Mouse (Mus musculus) liver, embryonic 14.5 days (tissue): Measurements from ENCODE around the gene Apbb1. TPM values are rescaled to one million over a fixed set of nuclear protein-coding genes. Genes with fewer than 3 reads are reported as not detected.

ENCODE experiments used
- ATAC-seq: fragments of 200-750 bp; cut with Nextera tagmentation; 2 replicates; pipeline ENCODE4 v1.8.0; 2017; ENCODE audit warnings: moderate number of reproducible peaks, mild to moderate bottlenecking, moderate library complexity; ENCODE audit not compliant: insufficient read depth
- DNase-seq, 3 experiments: peaks; one replicate each; pipeline ENCODE4 v3.0.0-alpha.2; 2012 to 2013; ENCODE audit warnings: low read depth in 3 of 3, low spot score in 3 of 3
- H3K27ac ChIP-seq: fragments of 300-500 bp; sonication (generic); 2 replicates; pipeline ENCODE4 v1.5.1; 2014; ENCODE audit warnings: moderate library complexity, mild to moderate bottlenecking, control low read depth, inconsistent platforms
- H3K27me3 ChIP-seq: fragments of 300-500 bp; sonication (generic); 2 replicates; pipeline ENCODE4 v1.6.1; 2014; ENCODE audit warnings: mild to moderate bottlenecking, low read length, moderate library complexity; ENCODE audit not compliant: control insufficient read depth, insufficient read depth
- H3K36me3 ChIP-seq: fragments of 300-500 bp; sonication (generic); replicated peaks from 2 replicates; pipeline ENCODE4 v1.6.1; 2014; ENCODE audit warnings: low read depth; ENCODE audit not compliant: control insufficient read depth, insufficient read depth
- H3K4me1 ChIP-seq, 2 experiments: fragments of 200-500 bp in 1 of 2; fragments of 300-500 bp in 1 of 2; sonication (generic) in 1 of 2; replicated peaks; 2 replicates each; pipeline ENCODE4 v1.6.1; 2012 to 2014; ENCODE audit warnings: antibody characterized with exemption in 1 of 2, inconsistent platforms in 1 of 2, low read length in 1 of 2; ENCODE audit not compliant: control insufficient read depth in 2 of 2, insufficient read depth in 2 of 2
- H3K4me2 ChIP-seq: fragments of 300-500 bp; sonication (generic); 2 replicates; pipeline ENCODE4 v1.6.1; 2014; ENCODE audit warnings: low read depth, mild to moderate bottlenecking, control low read depth, moderate library complexity
- H3K4me3 ChIP-seq, 2 experiments: fragments of 200-500 bp in 1 of 2; fragments of 300-500 bp in 1 of 2; sonication (generic) in 1 of 2; 2 replicates each; pipeline ENCODE4 v1.5.1; 2012 to 2014; ENCODE audit warnings: low read depth in 2 of 2, low read length in 2 of 2, mild to moderate bottlenecking in 2 of 2, control low read depth in 1 of 2, inconsistent platforms in 1 of 2, moderate library complexity in 1 of 2; ENCODE audit not compliant: insufficient read depth in 1 of 2
- H3K9ac ChIP-seq: fragments of 300-500 bp; sonication (generic); replicated peaks from 2 replicates; pipeline ENCODE4 v1.6.1; 2014; ENCODE audit warnings: mild to moderate bottlenecking, control low read depth, moderate library complexity
- H3K9me3 ChIP-seq: fragments of 300-500 bp; sonication (generic); 2 replicates; pipeline ENCODE4 v1.6.1; 2016; ENCODE audit warnings: low read length, mixed read lengths; ENCODE audit not compliant: control insufficient read depth
- CTCF ChIP-seq: IDR thresholded peaks from 2 replicates; pipeline ENCODE4 v1.5.1; 2016; ENCODE audit warnings: antibody characterized with exemption, low read depth, control low read depth
- EP300 ChIP-seq: IDR thresholded peaks from 2 replicates; pipeline ENCODE4 v1.6.1; 2016; ENCODE audit warnings: antibody characterized with exemption, low read depth
- WGBS: fragments of 180-500 bp; shearing (Covaris S2); extraction: QIAGEN DNeasy Blood & Tissue Kit; methylation state at CpG from one replicate; pipeline ENCODE4 v1.1.7; 2014; ENCODE audit not compliant: insufficient replicate concordance; 5-methylcytosine and 5-hydroxymethylcytosine counted together
- polyA plus RNA-seq, 2 experiments: library from polyadenylated mRNA; depleted of rRNA in 1 of 2; stranded (reverse) in 1 of 2; unstranded in 1 of 2; fragments of >200 nt; fragmentation: Nextera tagmentation in 1 of 2; extraction: Ambion mirVana in 1 of 2; gene quantifications; 2 replicates each; pipeline versions ENCODE4 v1.2.1 to v1.2.3; 2012 to 2014

Apbb1 gene
- polyA plus RNA-seq, 2 experiments: 1.6 to 2.1 TPM

DNA sequence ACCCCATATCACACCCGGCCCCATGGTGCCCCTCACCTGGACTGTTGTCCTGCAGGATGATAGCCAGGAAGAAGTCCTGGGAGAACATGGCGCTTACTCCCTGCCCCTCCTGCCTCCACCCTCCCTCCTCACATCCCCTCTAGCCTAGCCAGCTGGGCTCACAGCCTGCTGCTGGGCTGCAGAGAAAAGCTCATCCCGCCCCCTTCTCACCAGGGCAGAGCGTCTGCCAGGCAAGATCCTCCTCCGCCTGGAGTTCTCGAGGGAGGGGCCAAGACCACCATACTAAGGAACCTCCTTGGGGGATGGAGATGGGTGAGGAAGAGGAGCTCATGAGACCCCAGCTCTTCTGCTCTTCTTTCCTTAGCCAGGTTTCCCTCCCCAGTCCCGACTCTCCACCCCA lies 12.9 kb downstream of the Apbb1 start:
- H3K4me1 ChIP-seq: no peaks in the 10 kb centered on the region
- no peaks in the 10 kb centered on the region for H3K36me3 ChIP-seq
- no peaks in the 10 kb centered on the region for H3K27me3 ChIP-seq
- DNase-seq (no peak), ATAC-seq (no peak)
- no peak overlapping the region for H3K27ac ChIP-seq
- no peaks in the 10 kb centered on the region for H3K9me3 ChIP-seq
- H3K9ac ChIP-seq: no peak overlapping the region
- 35% methylated on average over 7 of the region's 7 CpGs for WGBS
- TF ChIP-seq CTCF (no peak), EP300 (no peak)
- H3K4me2 ChIP-seq: no peak overlapping the region
- no peak overlapping the region for H3K4me3 ChIP-seq

DNA sequence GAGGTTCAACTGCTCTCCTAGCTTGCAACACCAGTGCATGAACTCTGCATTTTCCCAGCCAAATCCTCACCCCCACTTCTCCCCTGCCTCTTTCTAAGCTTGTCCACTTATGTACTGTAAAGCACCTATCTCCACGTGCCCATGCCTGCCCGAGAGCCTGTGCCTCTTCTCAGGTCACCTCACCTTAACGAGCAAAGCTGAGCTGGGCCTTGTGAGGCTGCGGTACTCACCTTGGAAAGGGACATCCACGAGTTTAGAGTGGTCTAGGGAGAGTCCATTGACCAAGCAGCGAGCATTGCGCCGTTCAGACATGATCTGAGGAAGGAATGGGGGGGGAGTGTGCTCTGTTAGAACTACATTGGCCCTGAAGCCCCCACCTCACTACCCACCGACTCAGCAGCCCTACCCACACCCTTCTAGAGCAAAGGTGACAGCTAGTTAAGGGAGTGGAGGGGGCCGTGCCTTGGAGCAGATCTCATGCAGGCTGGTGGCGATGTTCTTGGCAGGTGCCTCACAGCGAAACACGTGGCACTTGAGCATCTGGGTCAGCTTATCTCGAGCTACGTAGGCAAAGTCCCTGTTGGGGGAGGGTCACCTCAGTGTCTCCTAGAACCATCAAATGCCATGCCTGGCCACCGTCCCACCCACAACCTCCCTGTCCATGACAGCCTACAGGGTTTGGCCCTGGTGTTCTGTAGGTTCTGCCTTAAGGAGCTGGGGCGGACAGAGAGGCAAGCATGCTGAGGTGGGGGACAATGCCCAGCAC lies 16.2 kb downstream of the Apbb1 start:
- TF ChIP-seq CTCF (no peak), EP300 (no peak)
- ATAC-seq: no peak
- Histone ChIP-seq H3K9ac (no peak overlapping the region), H3K27me3 (no peaks in the 10 kb centered on the region), H3K9me3 (no peaks in the 10 kb centered on the region), H3K27ac (no peak overlapping the region), H3K4me1 (no peaks in the 10 kb centered on the region), H3K4me3 (no peak overlapping the region), H3K4me2 (no peak overlapping the region), H3K36me3 (no peaks in the 10 kb centered on the region)
- WGBS: 58% methylated on average over 17 of the region's 17 CpGs
- no peak for DNase-seq

DNA sequence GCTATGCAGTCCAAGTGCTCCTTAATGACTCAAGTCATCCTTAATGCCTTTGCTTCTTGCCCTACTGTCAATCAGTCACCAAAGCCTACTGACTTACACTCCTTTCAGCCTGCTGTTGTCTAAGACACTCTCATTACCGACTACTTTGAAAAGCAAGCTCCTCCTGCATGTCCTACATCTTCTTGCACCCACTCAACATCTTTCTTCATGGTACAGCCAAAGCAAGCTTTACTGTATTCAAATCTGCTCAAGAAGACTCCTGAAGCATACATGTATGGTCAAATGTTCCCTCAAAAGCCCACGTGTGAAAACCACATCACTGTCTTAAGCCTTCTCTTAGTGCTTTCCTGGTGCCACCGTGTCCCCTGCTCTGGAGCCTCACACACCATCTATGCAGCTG lies 18.1 kb downstream of the Apbb1 start:
- Histone ChIP-seq H3K36me3 (no peaks in the 10 kb centered on the region), H3K27ac (no peak overlapping the region), H3K4me1 (no peaks in the 10 kb centered on the region), H3K9ac (no peak overlapping the region), H3K27me3 (no peaks in the 10 kb centered on the region), H3K4me3 (no peak overlapping the region), H3K9me3 (no peaks in the 10 kb centered on the region), H3K4me2 (no peak overlapping the region)
- ATAC-seq: no peak
- 45% methylated on average over 3 of the region's 3 CpGs for WGBS
- no peak for DNase-seq
- no peak for TF ChIP-seq EP300
- TF ChIP-seq CTCF: no peak

DNA sequence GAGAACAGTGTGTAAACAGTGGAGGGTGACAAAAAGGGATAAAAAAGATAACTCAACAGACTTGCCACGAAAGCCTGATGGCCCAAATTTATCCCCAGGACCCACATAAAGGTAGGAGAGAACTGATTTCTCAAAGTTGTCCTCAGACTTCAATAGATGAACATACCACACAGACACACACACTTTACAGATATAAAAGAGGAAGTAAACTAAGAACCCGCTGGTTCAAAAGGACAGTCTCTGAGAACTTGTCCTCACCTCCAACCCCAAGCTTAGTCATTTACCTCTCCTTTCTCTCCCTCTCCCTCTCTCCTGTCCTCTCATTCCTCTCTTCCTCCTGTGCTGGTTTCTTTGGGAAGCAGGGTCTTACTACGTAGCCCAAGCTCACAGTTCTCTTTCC lies 19.1 kb downstream of the Apbb1 start:
- no peak for TF ChIP-seq CTCF
- TF ChIP-seq EP300: no peak
- Histone ChIP-seq H3K9ac (no peak overlapping the region), H3K27ac (no peak overlapping the region), H3K36me3 (peaks cover 5% of the 10 kb centered on the region), H3K9me3 (no peaks in the 10 kb centered on the region), H3K4me3 (no peak overlapping the region), H3K4me2 (no peak overlapping the region), H3K27me3 (no peaks in the 10 kb centered on the region), H3K4me1 (no peaks in the 10 kb centered on the region)
- no peak for DNase-seq
- no peak for ATAC-seq
- 32% methylated on average over 3 of the region's 3 CpGs for WGBS

DNA sequence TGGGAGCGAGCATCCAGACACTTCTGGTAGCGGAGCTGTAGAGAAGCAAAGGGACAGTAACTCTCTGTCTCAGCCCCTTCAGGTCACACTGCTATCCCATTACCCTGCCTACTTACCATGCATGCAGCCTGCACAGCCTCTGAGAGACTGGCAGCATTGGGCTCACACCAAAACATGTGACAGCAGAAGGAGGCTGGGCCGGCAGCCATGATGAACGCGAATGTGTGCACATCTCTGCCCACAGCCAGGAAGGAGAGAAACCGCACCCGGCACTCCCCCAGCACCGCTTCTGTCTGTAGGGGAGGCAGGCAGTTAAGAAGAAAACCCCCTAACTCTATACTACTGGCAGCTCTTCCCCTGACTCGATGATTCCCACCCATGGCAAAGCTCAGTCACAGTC lies 22.4 kb downstream of the Apbb1 start:
- H3K9ac ChIP-seq: no peak overlapping the region
- ATAC-seq (no peak), DNase-seq (no peak)
- no peak overlapping the region for H3K4me2 ChIP-seq
- WGBS: 79% methylated on average over 9 of the region's 9 CpGs
- H3K4me1 ChIP-seq: peaks cover 0 to 10% of the 10 kb centered on the region in 2 experiments; a peak in 3 of 4 replicates
- no peak overlapping the region for H3K4me3 ChIP-seq
- H3K36me3 ChIP-seq: peaks cover 6% of the 10 kb centered on the region
- H3K9me3 ChIP-seq: no peaks in the 10 kb centered on the region
- TF ChIP-seq EP300 (no peak), CTCF (no peak)
- H3K27me3 ChIP-seq: no peaks in the 10 kb centered on the region
- no peak overlapping the region for H3K27ac ChIP-seq
